Mouse (Mus musculus) thymus, adult 2 months (tissue): ENCODE results near the gene Tbp.

Experiments used
- CTCF ChIP-seq: fragments of 200-500 bp; IDR thresholded peaks from 2 replicates; pipeline ENCODE4 v1.5.1; 2012; ENCODE audit warnings: mild to moderate bottlenecking, control low read depth, low read length, moderate library complexity, borderline replicate concordance; ENCODE audit not compliant: control insufficient read depth, poor library complexity, insufficient read depth; ENCODE audit errors: extremely low read depth
- POLR2A ChIP-seq: fragments of 200-500 bp; IDR thresholded peaks from 2 replicates; pipeline ENCODE4 v1.6.1; 2012; ENCODE audit warnings: mild to moderate bottlenecking, low read length, control low read depth, moderate library complexity; ENCODE audit not compliant: control insufficient read depth, poor library complexity, insufficient read depth; ENCODE audit errors: extremely low read depth

GRCm38 (mm10) chr17:15498753-15499113 lies 955 bp upstream of the Tbp start:
- TF ChIP-seq CTCF (no peak), POLR2A (no peak)
